Mouse (Mus musculus) ES-Bruce4 (cell line): ENCODE measurements at regions not wholly inside any gene's neighbourhood (a gene's known extent, or its start where the extent isn't known, plus 50 kb on each side); places are given as distances from the start of the nearest gene placed in this dataset.

Source experiments
- CTCF ChIP-seq: IDR thresholded peaks from one replicate; pipeline ENCODE4 v1.8.1; 2011; ENCODE audit warnings: low read depth, low read length
- EP300 ChIP-seq: IDR thresholded peaks from 2 replicates; pipeline ENCODE4 v1.6.1; 2011; ENCODE audit warnings: low read depth, low read length; ENCODE audit not compliant: insufficient read depth
- POLR2A ChIP-seq: IDR thresholded peaks from one replicate; pipeline ENCODE4 v1.8.1; 2011; ENCODE audit warnings: low read length; ENCODE audit not compliant: insufficient read depth

DNA sequence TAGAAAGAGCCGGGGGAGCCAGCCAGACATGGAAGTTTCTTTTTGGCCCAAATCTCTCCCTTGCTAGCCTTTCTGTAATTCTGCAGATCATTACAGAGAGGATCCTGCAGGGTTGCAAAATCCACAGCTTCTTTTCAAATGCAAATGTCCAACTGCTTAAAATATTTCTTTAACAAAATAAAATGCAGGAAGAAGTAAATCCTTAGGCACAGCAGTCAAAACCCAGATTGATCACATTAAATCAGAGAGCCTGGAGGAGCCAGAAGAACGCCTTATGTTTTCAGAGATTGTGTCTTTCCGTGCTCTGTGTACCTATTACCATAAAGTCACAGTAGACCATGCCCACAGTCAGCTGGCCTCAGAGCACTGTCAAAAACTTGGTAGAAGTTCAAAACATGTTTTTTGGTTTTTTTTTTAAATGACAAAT lies 365.1 kb upstream of the Chrm3 start:
- TF ChIP-seq CTCF = no peak
- TF ChIP-seq POLR2A = no peak
- TF ChIP-seq EP300 = no peak
